Mouse (Mus musculus): ENCODE measurements at regions not wholly inside any gene's neighbourhood (a gene's known extent, or its start where the extent isn't known, plus 50 kb on each side); places are given as distances from the start of the nearest gene placed in this dataset.

- no peak for DNase-seq (ENCODE audit: low spot score)
Observed at GRCm38 (mm10) chr6:58752496-58752895, 78.8 kb upstream of the Herc3 start.

DNA sequence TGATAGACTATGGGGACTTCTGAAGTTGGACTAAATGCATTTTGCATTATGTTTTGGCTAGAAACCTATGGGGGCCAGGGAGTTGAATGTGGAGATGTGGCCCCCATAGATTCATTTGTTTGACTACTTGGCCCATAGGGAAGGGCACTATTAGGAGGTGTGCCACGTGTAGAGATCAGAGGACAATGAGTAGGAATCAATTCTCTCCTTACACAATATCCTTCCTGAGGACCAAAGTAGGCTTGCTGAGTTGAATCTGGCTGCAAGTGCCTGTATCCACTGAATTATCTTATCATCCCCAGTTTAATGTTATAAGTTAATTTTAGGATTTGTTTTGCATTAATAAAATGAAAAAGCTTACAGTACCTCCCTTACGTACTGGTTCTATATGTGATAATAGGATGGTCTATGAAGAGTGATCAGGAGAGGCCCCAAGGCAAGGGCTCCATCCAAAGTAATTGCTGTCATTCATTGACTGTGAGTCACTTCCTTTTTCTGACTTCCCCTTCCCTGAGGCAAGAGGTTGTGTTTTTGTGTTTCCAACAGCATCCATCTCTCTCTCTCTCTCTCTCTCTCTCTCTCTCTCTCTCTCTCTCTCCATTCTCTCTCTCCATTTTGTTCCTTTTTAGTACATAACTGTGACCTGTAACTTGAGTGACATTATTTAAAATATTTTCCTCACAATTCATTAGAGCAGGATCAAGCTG is 74.8 kb upstream of the Herc3 start:
- no peak for DNase-seq (ENCODE audit: low spot score)

DNA sequence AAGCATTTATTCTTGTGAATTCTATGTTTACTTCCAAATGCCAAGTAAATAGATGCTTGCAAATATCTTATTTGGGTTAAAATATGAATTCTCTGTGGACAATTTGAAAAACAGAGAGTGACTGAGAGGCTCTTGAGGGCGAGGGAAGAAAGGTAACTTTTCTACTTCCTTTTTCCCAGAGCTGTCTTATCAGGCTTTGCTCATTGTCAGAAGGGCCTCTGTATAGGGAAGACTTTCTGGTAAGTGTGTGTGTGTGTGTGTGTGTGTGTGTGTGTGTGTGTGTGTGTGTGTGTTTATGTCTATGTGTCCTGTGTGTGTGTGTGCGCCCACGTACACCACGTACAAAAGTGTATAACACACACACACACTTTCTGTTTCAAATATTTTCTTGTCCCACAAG is 73.9 kb upstream of the Herc3 start:
- DNase-seq (ENCODE audit: low spot score): no peak

GRCm38 (mm10) chr6:58770654-58771218 is 60.5 kb upstream of the Herc3 start:
- peak; percentile 60 for DNase-seq (ENCODE audit: low spot score)

DNA sequence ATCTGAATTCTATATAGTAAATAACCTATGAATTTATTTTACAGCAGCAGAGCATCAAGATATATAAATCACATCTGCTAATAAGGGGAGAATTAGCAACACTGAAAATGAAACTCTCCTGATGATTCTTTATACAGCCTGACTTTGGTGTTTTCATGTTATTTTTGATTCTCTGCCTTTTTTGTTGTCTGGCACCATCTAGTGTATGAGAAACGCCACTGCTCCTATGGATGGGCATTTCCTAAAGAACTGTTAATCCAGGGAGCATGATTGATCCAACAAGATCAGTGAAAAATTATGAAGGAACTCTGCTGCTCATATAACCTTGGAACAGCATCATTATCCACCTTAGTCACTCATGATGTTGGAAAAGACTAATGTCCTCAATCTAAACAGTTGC is 59.3 kb upstream of the Herc3 start:
- no peak for DNase-seq (ENCODE audit: low spot score)

All from gastrocnemius, adult 18-20 months (tissue).